Mouse (Mus musculus) testis, adult 2 months (tissue): Measurements from ENCODE around the gene Gm28919.
"Not testable (repeated sequence)": the region's sequence is repeated elsewhere in the genome, so short reads cannot be mapped to it uniquely, and the experiment has no call there.

ENCODE experiments used
- CTCF ChIP-seq: fragments of 200-500 bp; IDR thresholded peaks from 2 replicates; pipeline ENCODE4 v1.5.1; 2012; ENCODE audit warnings: low read depth, mild to moderate bottlenecking, inconsistent platforms, low read length, moderate library complexity; ENCODE audit not compliant: control insufficient read depth, insufficient read depth, insufficient replicate concordance
- POLR2A ChIP-seq: fragments of 200-500 bp; IDR thresholded peaks from 2 replicates; pipeline ENCODE4 v1.6.1; 2012; ENCODE audit warnings: low read depth, mild to moderate bottlenecking, inconsistent platforms, low read length, moderate library complexity; ENCODE audit not compliant: control insufficient read depth

- not testable (repeated sequence) for TF ChIP-seq POLR2A, CTCF
These were observed at the start of gene Gm28919 for GRCm38 (mm10) chrY:6583246-6583645.
